Mouse (Mus musculus) liver, embryonic 13.5 days (tissue): ENCODE measurements around the gene Atp12a. TPM values are rescaled to one million over a fixed set of nuclear protein-coding genes. Genes with fewer than 3 reads are reported as not detected.

ENCODE experiments used
- ATAC-seq: fragments of 200-750 bp; cut with Nextera tagmentation; 2 replicates; pipeline ENCODE4 v1.8.0; 2017; ENCODE audit warnings: low read depth, mild to moderate bottlenecking, moderate number of reproducible peaks, moderate library complexity
- DNase-seq: peaks from one replicate; pipeline ENCODE4 v3.0.0; 2022
- H3K27ac ChIP-seq: fragments of 300-500 bp; sonication (generic); 2 replicates; pipeline ENCODE4 v1.5.1; 2015; ENCODE audit warnings: moderate library complexity, mild to moderate bottlenecking, inconsistent platforms
- H3K27me3 ChIP-seq: fragments of 300-500 bp; sonication (generic); 2 replicates; pipeline ENCODE4 v1.6.1; 2015; ENCODE audit warnings: mild to moderate bottlenecking, inconsistent platforms
- H3K36me3 ChIP-seq: fragments of 300-500 bp; sonication (generic); 2 replicates; pipeline ENCODE4 v1.6.1; 2015; ENCODE audit warnings: mild to moderate bottlenecking, inconsistent platforms
- H3K4me1 ChIP-seq: fragments of 300-500 bp; sonication (generic); replicated peaks from 2 replicates; pipeline ENCODE4 v1.6.1; 2015; ENCODE audit warnings: inconsistent platforms
- H3K4me2 ChIP-seq: fragments of 300-500 bp; sonication (generic); 2 replicates; pipeline ENCODE4 v1.6.1; 2015; ENCODE audit warnings: inconsistent platforms, mild to moderate bottlenecking, moderate library complexity
- H3K4me3 ChIP-seq: fragments of 300-500 bp; sonication (generic); replicated peaks from 2 replicates; pipeline ENCODE4 v1.5.1; 2015; ENCODE audit warnings: mild to moderate bottlenecking, inconsistent platforms
- H3K9ac ChIP-seq: fragments of 300-500 bp; sonication (generic); 2 replicates; pipeline ENCODE4 v1.6.1; 2015; ENCODE audit warnings: mild to moderate bottlenecking, inconsistent platforms
- H3K9me3 ChIP-seq: fragments of 300-500 bp; sonication (generic); replicated peaks from 2 replicates; pipeline ENCODE4 v1.6.1; 2016; ENCODE audit warnings: inconsistent platforms
- WGBS: fragments of 180-500 bp; shearing (Covaris S2); methylation state at CpG from one replicate; pipeline ENCODE4 v1.1.7; 2015; ENCODE audit not compliant: insufficient replicate concordance; 5-methylcytosine and 5-hydroxymethylcytosine counted together
- polyA plus RNA-seq: library from polyadenylated mRNA; unstranded; fragments of >200 nt; fragmentation: Nextera tagmentation; extraction: Ambion mirVana; gene quantifications from 2 replicates; pipeline ENCODE4 v1.2.1, GENCODE M21; 2015

Gene Atp12a
- polyA plus RNA-seq, 1 experiment from 2014 or later: not detected

DNA sequence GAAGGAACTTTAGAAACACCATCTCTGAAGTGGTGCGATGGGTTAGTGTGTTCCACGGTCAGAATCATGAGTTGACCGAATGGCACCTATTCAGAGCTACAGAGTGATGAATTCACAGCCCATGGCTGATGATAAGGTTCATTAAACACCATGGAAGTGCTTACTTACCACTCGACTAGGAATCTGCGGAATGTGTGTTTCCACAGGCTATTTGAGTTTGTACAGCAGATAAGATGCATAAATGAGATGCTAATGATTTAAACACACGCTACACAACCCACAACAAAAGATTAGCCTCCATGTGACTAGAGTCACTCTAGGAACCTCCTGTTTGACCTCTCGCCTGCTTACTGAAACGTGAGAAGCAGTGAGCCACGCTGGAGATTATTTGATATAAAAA, 14.5 kb downstream of the Atp12a start:
- DNase-seq (no peak), ATAC-seq (no peak)
- H3K27ac ChIP-seq: no peak overlapping the region
- H3K27me3 ChIP-seq: no peaks in the 10 kb centered on the region
- 66% methylated on average over 9 of the region's 9 CpGs for WGBS
- H3K9me3 ChIP-seq: no peaks in the 10 kb centered on the region
- H3K36me3 ChIP-seq: no peaks in the 10 kb centered on the region
- no peak overlapping the region for H3K4me3 ChIP-seq
- H3K4me2 ChIP-seq: no peak overlapping the region
- H3K4me1 ChIP-seq: no peaks in the 10 kb centered on the region
- H3K9ac ChIP-seq: no peak overlapping the region

DNA sequence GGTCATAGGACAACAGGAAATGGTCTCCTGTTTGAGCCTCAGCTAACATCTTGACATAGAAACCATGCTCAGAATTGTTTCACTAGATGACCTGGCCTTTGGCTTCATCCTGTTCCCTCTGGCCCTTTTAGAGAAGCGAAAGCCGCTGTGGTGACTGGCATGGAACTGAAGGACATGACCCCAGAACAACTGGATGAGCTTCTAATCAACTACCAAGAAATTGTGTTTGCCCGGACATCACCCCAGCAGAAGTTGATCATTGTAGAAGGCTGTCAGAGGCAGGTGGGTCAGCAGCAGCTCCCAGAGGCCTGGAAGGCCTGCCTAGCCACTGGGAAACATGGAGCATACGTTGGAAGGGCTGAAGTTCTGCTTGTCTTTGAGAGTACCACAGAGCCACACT, 17.5 kb downstream of the Atp12a start:
- WGBS: 63% methylated on average over 4 of the region's 4 CpGs
- no peak overlapping the region for H3K27ac ChIP-seq
- H3K4me1 ChIP-seq: no peaks in the 10 kb centered on the region
- H3K4me3 ChIP-seq: no peak overlapping the region
- H3K9ac ChIP-seq: no peak overlapping the region
- no peak overlapping the region for H3K4me2 ChIP-seq
- no peaks in the 10 kb centered on the region for H3K27me3 ChIP-seq
- ATAC-seq (no peak), DNase-seq (no peak)
- H3K9me3 ChIP-seq: no peaks in the 10 kb centered on the region
- H3K36me3 ChIP-seq: no peaks in the 10 kb centered on the region

DNA sequence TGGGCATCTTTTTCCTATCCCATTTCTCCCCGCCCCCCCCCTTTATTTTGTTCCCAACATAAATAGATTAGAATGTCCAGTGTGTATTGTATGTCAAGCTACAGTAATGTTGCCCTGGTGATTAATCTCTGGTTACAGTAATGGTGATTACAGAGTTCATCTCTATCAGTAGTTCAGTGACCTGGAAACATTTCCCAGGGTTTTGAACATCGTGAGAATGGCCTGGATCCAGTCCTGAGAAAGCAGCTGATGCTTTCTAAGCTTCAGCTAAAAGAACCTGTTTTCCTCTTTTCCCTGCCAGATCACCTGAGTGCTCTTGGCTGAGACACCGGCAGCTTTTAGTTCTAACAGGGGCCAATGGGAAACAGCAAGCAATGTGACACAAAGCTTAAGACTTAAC, 25.4 kb downstream of the Atp12a start:
- no peaks in the 10 kb centered on the region for H3K4me1 ChIP-seq
- no peaks in the 10 kb centered on the region for H3K9me3 ChIP-seq
- DNase-seq: no peak
- no peak overlapping the region for H3K4me3 ChIP-seq
- H3K27ac ChIP-seq: no peak overlapping the region
- no peak for ATAC-seq
- H3K27me3 ChIP-seq: no peaks in the 10 kb centered on the region
- no peak overlapping the region for H3K9ac ChIP-seq
- no peak overlapping the region for H3K4me2 ChIP-seq
- H3K36me3 ChIP-seq: no peaks in the 10 kb centered on the region
- 74% methylated on average over 3 of the region's 3 CpGs for WGBS

DNA sequence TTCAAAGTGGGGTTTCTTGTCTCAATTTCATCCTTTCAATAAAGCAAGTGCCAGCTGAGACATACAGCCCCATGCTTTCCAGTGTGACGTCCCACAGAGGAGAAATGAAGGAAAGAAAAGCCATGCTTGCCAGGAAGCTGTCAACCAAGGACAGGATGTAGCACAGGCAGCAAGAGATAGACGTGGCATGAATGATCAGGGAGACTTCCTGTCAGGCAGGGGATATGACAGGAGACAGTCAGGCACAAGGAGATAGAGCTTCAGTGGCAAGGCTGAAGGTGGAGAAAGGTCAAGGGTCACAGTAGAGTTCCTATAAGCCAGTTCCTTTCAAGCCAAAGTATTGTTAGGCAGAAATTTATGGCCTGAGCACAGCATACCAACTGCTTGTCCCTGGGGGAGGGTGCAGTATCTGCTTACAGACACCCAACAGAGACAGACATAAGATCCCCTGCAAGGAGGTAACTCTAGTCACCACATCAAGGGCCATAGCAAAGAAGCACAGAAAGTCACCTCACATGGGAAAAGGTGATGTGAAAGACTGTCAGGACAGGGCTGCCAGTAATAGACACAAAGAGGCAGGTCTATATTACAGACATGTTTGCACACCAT, 28.9 kb downstream of the Atp12a start:
- Histone ChIP-seq H3K4me1 (no peaks in the 10 kb centered on the region), H3K4me2 (no peak overlapping the region), H3K36me3 (no peaks in the 10 kb centered on the region), H3K4me3 (no peak overlapping the region), H3K27ac (no peak overlapping the region), H3K9ac (no peak overlapping the region), H3K27me3 (no peaks in the 10 kb centered on the region), H3K9me3 (no peaks in the 10 kb centered on the region)
- ATAC-seq: peak; percentile 31; the same call in 1 of the 2 replicates
- DNase-seq: no peak
- WGBS: 19% methylated on average over 2 of the region's 2 CpGs

DNA sequence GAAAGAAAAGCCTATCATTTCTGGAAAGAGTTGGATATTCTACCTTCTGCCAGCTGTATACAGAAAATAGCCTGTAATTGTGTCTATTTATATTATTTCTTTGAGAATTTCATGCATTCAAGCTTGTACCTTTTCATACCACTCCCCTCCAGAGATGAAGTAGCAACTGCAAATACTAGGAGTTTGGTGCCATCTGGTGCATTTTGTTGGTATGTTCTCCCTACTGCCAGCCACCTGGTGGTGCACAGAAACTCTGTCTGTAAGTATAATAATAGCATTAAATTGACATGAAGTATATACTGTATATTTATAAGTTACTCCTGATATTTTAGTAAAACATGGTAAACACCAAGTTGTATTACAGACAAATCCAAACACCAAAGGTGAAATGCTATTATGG, 33.1 kb downstream of the Atp12a start:
- no peak overlapping the region for H3K9ac ChIP-seq
- no peaks in the 10 kb centered on the region for H3K27me3 ChIP-seq
- no peaks in the 10 kb centered on the region for H3K9me3 ChIP-seq
- DNase-seq (no peak), ATAC-seq (no peak)
- H3K27ac ChIP-seq: no peak overlapping the region
- H3K4me1 ChIP-seq: no peaks in the 10 kb centered on the region
- no peak overlapping the region for H3K4me2 ChIP-seq
- no peak overlapping the region for H3K4me3 ChIP-seq
- no peaks in the 10 kb centered on the region for H3K36me3 ChIP-seq

DNA sequence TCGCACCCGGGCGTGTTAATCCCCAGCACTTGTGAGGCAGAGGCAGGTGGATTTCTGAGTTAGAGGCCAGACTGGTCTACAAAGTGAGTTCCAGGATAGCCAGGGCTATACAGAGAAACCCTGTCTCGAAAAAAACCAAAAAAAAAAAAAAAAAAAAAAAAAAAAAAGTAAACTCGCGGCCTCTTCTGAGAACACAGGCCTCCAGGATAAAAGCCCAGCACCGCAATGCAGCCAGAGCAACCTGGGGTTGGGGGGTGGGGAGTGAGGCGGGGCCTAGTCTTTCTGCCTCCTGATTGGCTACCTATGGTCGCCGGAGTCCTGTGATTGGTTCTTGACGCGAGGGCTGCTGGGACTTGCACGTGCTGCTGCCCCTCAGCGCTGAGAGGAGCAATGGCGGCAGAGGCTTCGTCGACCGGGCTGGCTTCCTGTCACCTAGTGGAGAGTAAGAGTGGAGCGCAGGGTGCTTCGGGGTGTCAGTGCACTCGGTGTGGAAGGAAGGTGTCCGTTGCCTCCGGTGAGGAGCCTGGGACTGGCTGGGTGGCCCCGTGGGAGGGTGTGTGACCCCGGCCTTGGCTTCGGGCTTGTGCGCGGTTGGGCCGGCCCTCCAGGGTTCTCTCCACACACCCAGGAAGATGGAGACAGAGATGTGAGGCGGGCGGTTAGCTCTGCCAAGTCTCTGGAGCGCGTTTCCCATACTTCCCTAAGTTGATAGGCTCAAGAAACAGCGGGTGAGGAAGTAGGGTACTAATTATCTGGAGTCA, 37.6 kb downstream of the Atp12a start, which contains the start of gene Rnf17:
Gene Rnf17 (plus strand): TSS at position 271 of the 761 bp plus-strand sequence.
- no peaks in the 10 kb centered on the region for H3K4me1 ChIP-seq
- WGBS: 57% methylated on average over 34 of the region's 34 CpGs
- no peak within 1 kb of the TSS for H3K27ac ChIP-seq
- H3K4me2 ChIP-seq: peak within 1 kb of the TSS; percentile 53
- H3K36me3 ChIP-seq: no peaks in the 10 kb centered on the region
- no peaks in the 10 kb centered on the region for H3K9me3 ChIP-seq
- peak; percentile 65 for ATAC-seq
- H3K4me3 ChIP-seq: peak within 1 kb of the TSS; percentile 41
- H3K9ac ChIP-seq: 0 out of 2 replicates have a peak within 1 kb of the TSS, but pooled peaks have one; percentile 29
- DNase-seq: peak; percentile 44
- no peaks in the 10 kb centered on the region for H3K27me3 ChIP-seq

DNA sequence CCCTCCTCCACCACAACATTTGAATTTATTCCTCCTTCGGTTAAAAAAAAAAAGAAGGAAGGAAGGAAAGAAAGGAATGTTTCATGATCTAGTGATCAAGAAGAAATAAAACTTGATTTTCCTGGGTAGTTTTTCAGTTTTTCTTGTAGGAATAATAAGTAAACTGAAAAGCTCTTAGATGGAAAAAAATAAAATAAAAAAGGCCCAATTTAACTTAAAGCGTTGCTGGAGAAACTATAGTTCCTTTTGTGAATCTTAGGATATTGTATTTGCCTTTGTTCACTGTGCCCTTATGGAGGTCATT, 38.2 kb downstream of the Atp12a start:
- Histone ChIP-seq H3K9ac (no peak overlapping the region), H3K4me1 (no peaks in the 10 kb centered on the region), H3K4me2 (peak overlapping the region; percentile 53), H3K27me3 (no peaks in the 10 kb centered on the region), H3K36me3 (no peaks in the 10 kb centered on the region), H3K27ac (no peak overlapping the region), H3K9me3 (no peaks in the 10 kb centered on the region), H3K4me3 (peak overlapping the region; percentile 41)
- ATAC-seq (no peak), DNase-seq (no peak)
- WGBS: 63% methylated on average over 2 of the region's 2 CpGs

Other genes starting within 250 kb of the Atp12a start
- not detected in 2 replicates for gene Gzme, start 244.4 kb upstream of the Atp12a start, polyA plus RNA-seq
- gene Gzmd, start 232.5 kb upstream of the Atp12a start, polyA plus RNA-seq: not detected in 2 replicates
- gene Gzmg, start 205.5 kb upstream of the Atp12a start, polyA plus RNA-seq: not detected in 2 replicates
- not detected in 2 replicates for gene Gzmn, start 190.5 kb upstream of the Atp12a start, polyA plus RNA-seq
- gene Gzmf, start 153.7 kb upstream of the Atp12a start, polyA plus RNA-seq: not detected in 2 replicates
- not detected in 2 replicates for gene Gzmc, start 130.4 kb upstream of the Atp12a start, polyA plus RNA-seq
- gene Gzmb, start 102.8 kb upstream of the Atp12a start, polyA plus RNA-seq: 0.07 and 0.17 TPM in 2 replicates
- gene Rnf17, start 37.5 kb downstream of the Atp12a start, polyA plus RNA-seq: 2.4 and 3.2 TPM in 2 replicates
- 4.1 and 5.3 TPM in 2 replicates for gene Cenpj, start 210.4 kb downstream of the Atp12a start, polyA plus RNA-seq
- 1.5 and 2.0 TPM in 2 replicates for gene Parp4, start 210.6 kb downstream of the Atp12a start, polyA plus RNA-seq